Mouse (Mus musculus): ENCODE results near the gene Msn. TPM values are rescaled to one million over a fixed set of nuclear protein-coding genes. Genes with fewer than 3 reads are reported as not detected.
A peak's percentile ranks its signal among the peaks of the same experiment; 100 is the strongest.
"Not testable (repeated sequence)": the region's sequence is repeated elsewhere in the genome, so short reads cannot be mapped to it uniquely, and the experiment has no call there.

Gene Msn
- total and polyA plus RNA-seq, 2 experiments from 2014 or later: 19.7 to 25.1 TPM

GRCm38 (mm10) chrX:96178437-96178836 lies 82.6 kb downstream of the Msn start:
- Histone ChIP-seq H3K4me2 (ENCODE audit: low read depth) (no peak overlapping the region), H3K9ac (no peak overlapping the region), H3K4me1 (ENCODE audit: insufficient read depth) (no peaks in the 10 kb centered on the region), H3K4me3 (ENCODE audit: low read depth, low read length) (no peak overlapping the region), H3K27ac (ENCODE audit: low read depth, low read length) (no peak overlapping the region), H3K27me3 (ENCODE audit: insufficient read depth, low read length) (no peaks in the 10 kb centered on the region), H3K9me3 (ENCODE audit: low read length) (no peaks in the 10 kb centered on the region), H3K36me3 (ENCODE audit: insufficient read depth) (no peaks in the 10 kb centered on the region)
- DNase-seq (peak; percentile 29), ATAC-seq (no peak)
- peak; percentile 53 for TF ChIP-seq CTCF (IDR thresholded peaks at IDR 0.05; ENCODE audit: low read depth)
- WGBS: 10% methylated on average over 1 of the region's 1 CpGs

GRCm38 (mm10) chrX:96184100-96184732 lies 88.4 kb downstream of the Msn start:
- peak; percentile 17; the same call in 1 of the 2 replicates for TF ChIP-seq CTCF (IDR thresholded peaks at IDR 0.05; ENCODE audit: low read depth)
- Histone ChIP-seq H3K36me3 (ENCODE audit: insufficient read depth) (no peaks in the 10 kb centered on the region), H3K27ac (ENCODE audit: low read depth, low read length) (no peak overlapping the region), H3K4me1 (ENCODE audit: insufficient read depth) (no peaks in the 10 kb centered on the region), H3K4me2 (ENCODE audit: low read depth) (no peak overlapping the region), H3K27me3 (ENCODE audit: insufficient read depth, low read length) (no peaks in the 10 kb centered on the region), H3K9me3 (ENCODE audit: low read length) (no peaks in the 10 kb centered on the region), H3K9ac (no peak overlapping the region), H3K4me3 (ENCODE audit: low read depth, low read length) (no peak overlapping the region)
- ATAC-seq (peak; percentile 63), DNase-seq (no peak)
- WGBS: 62% methylated on average over 5 of the region's 5 CpGs

DNA sequence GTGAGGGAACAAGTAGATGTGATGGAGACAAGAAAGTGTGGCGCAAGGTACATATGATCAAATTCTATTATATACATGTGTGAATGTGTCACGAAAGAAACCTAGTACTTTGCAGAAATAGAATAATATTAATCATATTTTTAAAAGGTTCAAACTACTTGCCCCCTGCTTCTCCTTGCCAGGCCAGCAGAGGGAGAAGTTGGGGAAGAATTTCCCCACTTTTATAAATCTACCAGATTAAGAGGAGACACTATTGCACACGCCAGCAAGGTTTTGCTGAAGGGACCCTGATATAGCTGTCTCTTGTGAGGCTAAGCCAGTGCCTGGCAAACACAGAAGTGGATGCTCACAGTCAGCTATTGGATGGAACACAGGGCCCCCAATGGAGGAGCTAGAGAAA lies 109.3 kb downstream of the Msn start:
- H3K4me3 ChIP-seq (ENCODE audit: low read depth, low read length); H3K9ac ChIP-seq; H3K36me3 ChIP-seq (ENCODE audit: insufficient read depth); H3K9me3 ChIP-seq (ENCODE audit: low read length); H3K27me3 ChIP-seq (ENCODE audit: insufficient read depth, low read length); DNase-seq; ATAC-seq; H3K27ac ChIP-seq (ENCODE audit: low read depth, low read length); H3K4me1 ChIP-seq (ENCODE audit: insufficient read depth); H3K4me2 ChIP-seq (ENCODE audit: low read depth): not testable (repeated sequence)
- 95% methylated on average over 3 of the region's 3 CpGs for WGBS

DNA sequence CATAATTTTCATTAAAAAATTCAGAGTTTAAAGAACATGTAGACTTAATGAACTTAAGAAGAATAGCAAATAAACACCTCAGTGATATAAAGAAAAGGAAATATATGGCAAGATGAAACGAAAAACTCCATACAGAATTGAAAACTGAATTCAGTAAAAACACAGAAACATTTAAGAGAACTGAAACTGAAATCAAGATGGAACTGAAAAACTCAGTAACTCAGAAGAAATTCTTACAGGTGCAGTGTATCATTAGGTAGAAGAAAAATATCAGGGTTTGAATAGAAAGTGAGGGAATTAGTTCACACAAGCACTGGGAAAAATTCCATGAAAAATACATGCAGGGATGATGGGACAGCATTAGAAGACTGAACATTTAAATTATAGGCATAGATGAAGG lies 111.0 kb downstream of the Msn start:
- Histone ChIP-seq H3K27me3 (ENCODE audit: insufficient read depth, low read length) (no peaks in the 10 kb centered on the region), H3K27ac (ENCODE audit: low read depth, low read length) (no peak overlapping the region), H3K4me2 (ENCODE audit: low read depth) (no peak overlapping the region), H3K9ac (no peak overlapping the region), H3K36me3 (ENCODE audit: insufficient read depth) (no peaks in the 10 kb centered on the region), H3K4me3 (ENCODE audit: low read depth, low read length) (no peak overlapping the region), H3K9me3 (ENCODE audit: low read length) (no peaks in the 10 kb centered on the region), H3K4me1 (ENCODE audit: insufficient read depth) (no peaks in the 10 kb centered on the region)
- 42% methylated on average over 1 of the region's 1 CpGs for WGBS
- DNase-seq (no peak), ATAC-seq (no peak)
- no peak for TF ChIP-seq CTCF (IDR thresholded peaks at IDR 0.05; ENCODE audit: low read depth)

- Histone ChIP-seq H3K4me2 (ENCODE audit: low read depth) (no peak overlapping the region), H3K36me3 (ENCODE audit: insufficient read depth) (no peaks in the 10 kb centered on the region), H3K4me3 (ENCODE audit: low read depth, low read length) (no peak overlapping the region), H3K27ac (ENCODE audit: low read depth, low read length) (no peak overlapping the region), H3K9ac (no peak overlapping the region), H3K27me3 (ENCODE audit: insufficient read depth, low read length) (no peaks in the 10 kb centered on the region), H3K4me1 (ENCODE audit: insufficient read depth) (no peaks in the 10 kb centered on the region), H3K9me3 (ENCODE audit: low read length) (no peaks in the 10 kb centered on the region)
- 72% methylated on average over 1 of the region's 1 CpGs for WGBS
- DNase-seq: no peak
- ATAC-seq: no peak
- no peak for TF ChIP-seq CTCF (IDR thresholded peaks at IDR 0.05; ENCODE audit: low read depth)
These were observed 122.2 kb downstream of the Msn start for GRCm38 (mm10) chrX:96218088-96218487.

Other genes starting within 250 kb of the Msn start
- 33.3 and 51.2 TPM in 2 replicates for gene Las1l, start 139.1 kb upstream of the Msn start, total RNA-seq (2014; rRNA removed)
- gene Las1l, start 139.1 kb upstream of the Msn start, polyA plus RNA-seq (2015; fragmentation: Nextera tagmentation; extraction: Ambion mirVana): 33.1 and 54.4 TPM in 2 replicates
- gene Vsig4, start 197.4 kb downstream of the Msn start, total RNA-seq (2014; rRNA removed): not detected in 2 replicates
- not detected in 2 replicates for gene Vsig4, start 197.4 kb downstream of the Msn start, polyA plus RNA-seq (2015; fragmentation: Nextera tagmentation; extraction: Ambion mirVana)

Measured in forebrain, postnatal 0 days (tissue).